ENCODE assay signal across 34 mouse cellular contexts in the genomic region with DNA sequence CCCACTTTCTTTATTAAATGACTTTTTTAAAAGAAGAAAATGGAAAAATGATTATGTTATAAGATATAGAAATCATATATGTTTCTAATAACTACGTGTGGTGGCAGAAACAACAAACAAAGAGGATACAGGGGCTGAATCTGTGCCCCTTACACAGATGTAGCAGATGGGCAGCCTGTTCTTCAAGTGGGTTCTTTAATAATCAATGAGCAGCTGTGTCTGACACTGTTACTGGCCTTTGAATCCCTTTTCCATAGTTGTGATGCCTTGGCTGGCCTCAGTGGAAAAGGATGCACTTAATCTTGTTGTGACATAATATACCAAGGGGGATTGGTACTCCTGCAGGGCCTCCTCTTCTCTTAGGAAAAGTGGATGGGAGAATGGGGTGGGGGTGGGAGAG.
"Had no signal": no experiment of that assay in that cellular context is flagged by ENCODE, and none has a peak within 500 bp of the region (broad histone marks: within the 10 kb centered on the region; RNA-seq: fewer than 3 reads in every experiment).

No protein-coding gene starts in this region.

- DNase-seq: heart, adult 2 months; heart, postnatal 10 days; heart, postnatal 14 days; heart, postnatal 36 days; heart, postnatal 4 days; kidney, adult 11 months; kidney, adult 18-20 months; kidney, adult 2 months; kidney, adult 8-10 months; kidney, adult 9 months; kidney, postnatal 10 days; kidney, postnatal 14 days; kidney, postnatal 25 days; kidney, postnatal 36 days; kidney, postnatal 4 days; layer of hippocampus, adult 9-11 months; layer of hippocampus, postnatal 36 days had no signal

- H3K36me3 ChIP-seq: heart, embryonic 10.5 days; heart, embryonic 12.5 days; heart, embryonic 13.5 days; heart, embryonic 15.5 days; hindbrain, embryonic 15.5 days; intestine, embryonic 15.5 days; kidney, embryonic 15.5 days had no signal

- H3K9ac ChIP-seq: heart, embryonic 12.5 days; heart, embryonic 13.5 days; heart, embryonic 15.5 days; hindbrain, embryonic 14.5 days; hindbrain, embryonic 15.5 days; intestine, embryonic 15.5 days; kidney, embryonic 15.5 days had no signal

- H3K9me3 ChIP-seq: heart, embryonic 10.5 days; heart, embryonic 12.5 days; heart, embryonic 13.5 days; heart, embryonic 15.5 days; hindbrain, embryonic 15.5 days; intestine, embryonic 15.5 days; kidney, embryonic 15.5 days had no signal

- H3K4me1 ChIP-seq: heart, embryonic 10.5 days; heart, embryonic 12.5 days; heart, embryonic 13.5 days; heart, embryonic 15.5 days; hindbrain, embryonic 15.5 days; intestine, embryonic 15.5 days; kidney, embryonic 15.5 days had no signal

- ATAC-seq: hindbrain, embryonic 16.5 days; hindbrain, postnatal 0 days; inflammation-experienced regulatory T-cells, adult 6 months; intestine, embryonic 15.5 days; intestine, embryonic 16.5 days; intestine, postnatal 0 days had no signal

- H3K4me2 ChIP-seq: heart, embryonic 11.5 days; heart, embryonic 12.5 days; heart, embryonic 13.5 days; heart, embryonic 15.5 days; hindbrain, embryonic 14.5 days; hindbrain, embryonic 15.5 days; intestine, embryonic 15.5 days; kidney, embryonic 15.5 days had no signal

- H3K4me3 ChIP-seq: heart, adult 2 months; heart, embryonic 10.5 days; heart, embryonic 12.5 days; heart, embryonic 13.5 days; heart, embryonic 15.5 days; hindbrain, embryonic 15.5 days; intestine, embryonic 15.5 days; kidney, embryonic 15.5 days; layer of hippocampus, adult 2 months; left cerebral cortex, adult 2 months had no signal

- H3K27me3 ChIP-seq: heart, embryonic 12.5 days; heart, embryonic 13.5 days; heart, embryonic 15.5 days; hindbrain, embryonic 15.5 days; intestine, embryonic 15.5 days; kidney, embryonic 15.5 days had no signal

- H3K27ac ChIP-seq: heart, adult 2 months; heart, embryonic 10.5 days; heart, embryonic 13.5 days; heart, embryonic 15.5 days; hindbrain, embryonic 14.5 days; hindbrain, embryonic 15.5 days; hindbrain, postnatal 0 days; intestine, embryonic 15.5 days; kidney, embryonic 15.5 days; kidney, postnatal 0 days; layer of hippocampus, adult 2 months; left cerebral cortex, adult 2 months had no signal
